Mouse (Mus musculus) frontal cortex, adult 2 months (tissue): Measurements from ENCODE around the gene Col23a1. TPM values are rescaled to one million over a fixed set of nuclear protein-coding genes. Genes with fewer than 3 reads are reported as not detected.
A peak's percentile ranks its signal among the peaks of the same experiment; 100 is the strongest.

Experiments
- DNase-seq, 2 experiments: peaks; one replicate each; pipeline ENCODE4 v3.0.0; 2022; ENCODE audit warnings: low spot score in 1 of 2; ENCODE audit errors: extremely low spot score in 1 of 2
- polyA plus RNA-seq: library from polyadenylated mRNA; depleted of rRNA; stranded (reverse); fragments of >200 nt; gene quantifications from 2 replicates; pipeline ENCODE4 v1.2.3, GENCODE M21; 2012

The Col23a1 gene
- polyA plus RNA-seq, 1 experiment: 15.2 TPM

- DNase-seq: no peak
Measured at GRCm38 (mm10) chr11:51584057-51584430, 294.3 kb downstream of the Col23a1 start.

DNA sequence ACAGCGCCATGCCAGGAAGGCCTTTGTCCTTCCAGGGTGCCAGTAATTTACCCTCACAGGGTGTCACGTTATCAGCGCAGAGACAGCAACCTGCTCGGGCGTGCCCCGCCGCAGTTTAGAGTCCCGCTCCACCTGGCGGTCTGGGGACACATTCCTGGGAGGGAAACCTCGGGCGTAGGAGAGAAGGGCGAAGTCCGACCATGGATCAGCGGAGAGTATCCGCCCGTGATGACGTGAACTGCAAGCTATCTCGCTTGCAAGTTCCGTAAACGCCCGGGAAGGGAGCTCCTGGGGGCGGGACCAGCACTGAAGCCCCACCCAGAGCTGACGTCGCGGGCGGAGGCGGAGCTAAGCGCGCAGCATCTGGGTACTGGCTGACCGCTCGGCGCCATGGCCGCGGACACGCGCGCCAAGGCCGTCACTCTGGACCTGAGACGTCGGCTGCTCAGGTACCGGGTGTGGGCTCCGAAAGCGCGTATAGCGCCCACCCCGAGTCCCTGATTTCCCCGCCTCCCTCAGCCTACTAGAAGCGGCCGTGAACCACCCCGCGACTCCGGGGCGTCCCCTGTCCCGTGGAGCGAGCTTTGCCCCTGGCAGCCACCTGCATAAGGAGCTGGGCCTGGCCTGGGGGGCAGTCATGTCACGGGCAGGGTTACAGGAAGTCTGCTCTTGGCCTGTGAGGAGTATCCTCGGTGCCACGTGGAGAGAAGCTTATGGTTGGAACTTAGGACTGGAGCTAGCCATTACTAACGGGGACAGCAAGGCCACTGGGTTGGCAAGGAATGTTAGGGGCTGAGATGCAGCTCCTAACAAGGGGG lies 294.9 kb downstream of the Col23a1 start, which contains the start of gene Phykpl:
TSS of gene Phykpl (plus strand) at position 327 of the 818 bp plus-strand sequence.
- peak; percentile 84 to 96 for DNase-seq

DNA sequence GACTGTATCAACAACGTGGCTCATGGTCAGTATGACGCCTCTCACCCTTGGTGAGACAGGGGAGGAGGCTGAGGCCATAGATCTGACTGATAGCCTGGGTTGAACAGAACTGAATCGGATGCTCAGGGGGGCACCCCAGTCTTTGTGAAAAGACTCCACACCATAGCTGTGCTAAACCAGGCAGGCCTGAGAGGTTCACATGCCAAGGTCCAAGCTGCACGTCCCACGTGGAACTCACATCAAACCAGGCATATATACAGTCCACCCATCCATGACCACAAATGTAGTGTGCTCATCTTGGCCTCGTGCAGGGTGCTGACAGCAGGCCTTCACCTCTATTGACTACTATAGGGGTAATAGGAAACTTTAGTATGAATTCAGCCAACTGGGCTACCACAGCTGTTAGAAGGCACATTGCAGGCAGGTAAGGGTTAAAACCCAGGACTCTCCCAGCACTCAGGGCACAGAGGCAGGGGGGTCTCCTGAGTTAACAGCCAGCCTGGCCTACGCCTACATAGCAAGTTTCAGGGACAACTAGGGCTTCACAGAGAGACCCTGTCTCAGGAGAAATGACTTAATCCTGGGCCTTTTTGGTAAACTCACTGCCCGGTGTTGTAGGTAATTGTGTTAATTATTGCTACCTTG lies 296.0 kb downstream of the Col23a1 start:
- DNase-seq: no peak

GRCm38 (mm10) chr11:51586411-51586810 lies 296.7 kb downstream of the Col23a1 start:
- DNase-seq: no peak

GRCm38 (mm10) chr11:51587059-51587458 lies 297.3 kb downstream of the Col23a1 start:
- no peak for DNase-seq

GRCm38 (mm10) chr11:51588833-51589232 lies 299.1 kb downstream of the Col23a1 start:
- no peak for DNase-seq

DNA sequence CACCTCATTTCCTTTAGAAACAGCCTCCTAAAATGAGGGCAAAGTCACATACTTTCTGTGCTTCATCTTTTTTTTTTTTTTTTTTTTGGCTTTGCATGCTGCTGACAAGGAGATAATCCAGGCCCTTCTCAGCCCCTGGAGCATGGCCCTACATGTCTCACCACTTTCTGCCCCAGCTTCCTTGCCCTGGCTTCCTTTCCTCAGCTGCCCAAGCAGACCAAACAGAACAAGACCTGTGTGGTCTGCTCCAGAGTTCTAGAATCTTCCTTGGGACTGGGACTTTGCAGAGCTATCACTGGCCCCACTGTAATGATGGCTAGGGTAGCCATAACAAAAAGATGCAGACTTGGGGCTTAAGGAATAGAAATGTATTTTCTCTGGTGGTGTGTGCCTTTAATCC lies 300.3 kb downstream of the Col23a1 start:
- DNase-seq: no peak

DNA sequence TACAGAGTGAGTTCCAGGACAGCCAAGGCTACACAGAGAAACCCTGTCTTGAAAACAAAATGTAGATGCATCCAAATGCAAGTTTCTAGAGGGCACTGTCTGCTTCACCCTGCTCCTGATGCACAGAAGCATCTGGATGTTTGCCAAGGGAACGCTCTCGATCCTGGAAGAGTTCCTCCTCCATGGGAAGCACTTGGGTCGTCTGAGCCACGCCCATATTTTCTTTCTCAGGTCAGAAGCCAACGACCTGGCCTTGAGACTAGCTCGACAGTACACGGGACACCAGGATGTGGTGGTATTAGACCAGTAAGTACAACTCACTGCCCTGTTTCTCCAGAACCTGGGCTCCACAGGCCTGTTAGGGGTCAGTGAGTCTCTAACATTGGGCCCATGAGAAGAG lies 301.4 kb downstream of the Col23a1 start:
- DNase-seq: no peak

DNA sequence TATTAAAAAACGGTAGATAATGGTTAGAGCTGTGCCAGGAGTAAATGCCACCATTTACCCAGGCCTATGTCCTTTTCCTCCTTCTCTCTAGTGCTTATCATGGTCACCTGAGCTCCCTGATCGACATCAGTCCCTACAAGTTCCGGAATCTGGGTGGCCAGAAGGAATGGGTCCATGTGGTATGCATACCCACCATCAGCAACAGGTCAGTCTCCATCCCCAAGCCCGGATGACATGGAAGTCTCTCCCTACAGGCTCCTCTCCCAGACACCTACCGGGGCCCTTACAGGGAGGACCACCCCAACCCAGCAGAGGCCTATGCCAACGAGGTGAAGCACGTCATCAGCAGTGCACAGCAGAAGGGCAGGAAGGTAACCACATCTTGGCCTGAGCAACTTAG lies 302.2 kb downstream of the Col23a1 start:
- no peak for DNase-seq

- no peak for DNase-seq
Measured at GRCm38 (mm10) chr11:51593368-51593767, 303.6 kb downstream of the Col23a1 start.

- DNase-seq: no peak
Measured at GRCm38 (mm10) chr11:51593849-51594248, 304.1 kb downstream of the Col23a1 start.

GRCm38 (mm10) chr11:51594715-51595350 lies 305.1 kb downstream of the Col23a1 start:
- no peak for DNase-seq

DNA sequence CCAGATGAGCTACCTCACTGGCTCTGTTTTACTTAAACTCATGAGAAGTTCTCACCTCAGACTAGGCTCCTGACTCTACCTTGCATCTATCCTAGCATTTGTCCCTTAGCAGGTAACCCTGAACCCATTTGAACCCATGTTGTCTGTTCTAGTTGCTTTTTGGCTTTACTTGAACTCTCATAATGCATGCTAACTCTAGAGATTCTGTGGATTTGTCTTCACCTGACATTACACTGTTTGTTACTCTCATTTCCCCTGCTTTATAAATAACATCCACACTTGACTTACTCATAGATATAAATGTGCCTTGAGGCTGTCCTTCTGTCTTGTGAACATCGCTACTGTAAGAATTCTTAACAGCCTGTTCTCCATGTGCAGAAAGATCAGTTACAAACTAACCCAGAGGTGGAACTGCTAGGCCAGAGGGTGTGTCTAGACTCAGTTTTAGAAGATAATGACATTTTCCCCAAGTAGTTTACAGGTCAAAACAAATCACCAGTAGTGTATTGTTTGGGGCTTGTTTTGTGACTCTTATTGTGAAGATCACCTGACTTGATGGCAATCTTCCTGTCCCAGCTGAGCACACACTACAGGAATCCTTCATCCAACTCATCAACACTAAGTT lies 305.9 kb downstream of the Col23a1 start:
- DNase-seq: no peak

DNA sequence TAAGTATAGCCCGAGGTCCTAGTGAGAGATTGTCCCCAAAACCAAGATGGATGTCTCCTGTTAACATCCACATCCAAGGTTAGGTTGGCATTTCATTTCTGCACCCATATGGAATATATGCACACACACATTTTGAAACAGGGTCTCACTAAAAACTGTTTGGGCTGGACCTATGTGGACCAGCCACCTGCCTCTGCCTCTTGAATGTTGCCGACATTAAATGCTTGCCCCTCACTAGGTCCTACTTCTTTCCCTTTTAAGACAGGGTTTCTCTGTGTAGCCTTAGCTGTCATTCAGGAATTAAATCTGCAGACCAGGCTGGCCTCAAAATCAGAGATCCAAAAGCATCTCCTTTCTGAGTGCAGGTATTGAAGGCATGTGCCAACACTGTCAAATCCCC lies 307.8 kb downstream of the Col23a1 start:
- no peak for DNase-seq

DNA sequence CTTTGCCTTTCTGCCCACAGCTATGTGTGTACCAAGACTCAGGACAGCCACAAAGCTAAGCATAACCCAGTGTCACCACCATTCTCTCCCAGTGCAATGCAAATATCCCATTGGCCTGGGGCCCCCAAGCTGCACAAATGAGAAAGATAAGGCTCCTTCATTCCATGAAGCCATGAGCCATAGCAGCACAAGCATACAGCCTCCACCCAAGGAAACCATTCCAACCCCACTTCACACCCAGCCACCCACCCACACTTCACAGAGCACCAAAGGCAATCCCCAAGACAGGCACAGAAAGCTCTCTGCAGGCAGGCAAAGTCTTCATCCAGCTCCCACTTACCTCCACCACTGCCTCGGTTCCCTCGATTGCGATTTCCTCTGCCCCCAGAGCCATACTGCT lies 312.5 kb downstream of the Col23a1 start:
- peak in 1 of 2 experiments; percentile 30 for DNase-seq

GRCm38 (mm10) chr11:51605602-51606446 lies 316.1 kb downstream of the Col23a1 start:
- DNase-seq: peak in 1 of 2 experiments; percentile 82

GRCm38 (mm10) chr11:51606447-51607095 lies 316.9 kb downstream of the Col23a1 start, which contains the start of gene Hnrnpab:
TSS of gene Hnrnpab (minus strand) at chr11:51606847.
- DNase-seq: peak; percentile 96 to 99

GRCm38 (mm10) chr11:51607096-51607738 lies 317.5 kb downstream of the Col23a1 start:
- DNase-seq: no peak

DNA sequence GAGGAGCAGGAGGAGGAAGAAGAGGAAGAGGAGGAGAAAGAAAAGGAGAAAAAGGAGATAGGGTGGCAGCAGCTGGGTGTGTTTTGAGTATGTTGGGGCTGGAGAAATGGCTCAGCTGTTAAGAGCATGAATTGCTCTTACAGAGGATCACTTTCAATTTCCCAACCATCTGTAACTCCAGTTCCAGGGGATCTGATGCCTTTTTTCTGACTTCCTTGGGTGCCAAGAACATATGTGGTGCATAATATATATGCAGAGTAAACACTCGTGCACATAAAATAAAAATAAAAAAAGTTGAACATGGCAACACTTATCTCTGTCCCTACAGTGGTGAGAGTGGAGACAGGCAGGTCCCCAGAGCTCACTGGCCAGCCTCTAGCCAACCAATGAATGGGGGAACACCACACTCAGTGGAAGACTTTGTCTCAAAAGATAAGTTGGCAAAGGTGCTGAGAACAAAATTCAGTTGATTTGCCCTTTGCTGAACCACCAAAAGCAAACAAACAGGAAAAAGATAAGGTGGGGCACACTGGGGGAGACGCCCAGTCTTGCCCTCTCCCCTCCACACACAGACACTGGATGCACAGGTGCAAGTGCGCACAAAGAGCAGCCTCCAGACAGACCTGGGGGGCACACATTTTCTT lies 319.7 kb downstream of the Col23a1 start:
- DNase-seq: no peak
